Mouse (Mus musculus): ENCODE results near the gene Gsc2.

- TF ChIP-seq CTCF (IDR thresholded peaks at IDR 0.05; ENCODE audit: low read depth), result no peak
- TF ChIP-seq EP300 (optimal IDR thresholded peaks at IDR 0.05), result no peak
Measured at GRCm38 (mm10) chr16:17889689-17890341, 25.0 kb downstream of the Gsc2 start.

All from stomach, postnatal 0 days (tissue).